Mouse (Mus musculus): ENCODE data around the gene Pvrig. TPM values are rescaled to one million over a fixed set of nuclear protein-coding genes. Genes with fewer than 3 reads are reported as not detected.
"Not testable (repeated sequence)": the region's sequence is repeated elsewhere in the genome, so short reads cannot be mapped to it uniquely, and the experiment has no call there.

Gene Pvrig
- 0.14 TPM in 1 of 2 replicates, not detected in the other for polyA plus RNA-seq (2014; fragmentation: Nextera tagmentation; extraction: Ambion mirVana)

DNA sequence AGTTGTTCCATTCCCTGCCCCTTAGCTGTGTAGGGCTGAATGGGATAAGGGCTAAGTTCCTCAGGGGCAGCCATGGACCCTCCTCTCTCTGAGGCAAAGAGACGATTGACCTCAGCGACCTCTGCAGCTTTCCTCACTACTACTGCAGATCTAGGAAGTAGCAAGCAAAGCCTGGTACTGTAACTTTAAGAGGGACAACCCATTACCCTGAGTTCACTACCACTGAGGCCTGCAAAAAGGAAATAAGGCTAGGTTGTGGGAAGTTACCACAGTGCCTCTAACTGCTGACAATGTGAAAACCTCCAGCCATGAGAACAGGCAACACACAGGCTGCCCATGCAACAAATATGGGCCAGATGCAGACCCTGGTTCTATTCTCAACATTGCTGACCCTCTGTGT is at the start of gene Pvrig:
TSS of gene Pvrig (plus strand) at position 301 of the 400 bp plus-strand sequence.
- no peak within 1 kb of the TSS for H3K4me2 ChIP-seq (replicated peaks; ENCODE audit: low read depth, low read length)
- no peak for DNase-seq (ENCODE audit: low spot score)
- H3K27ac ChIP-seq (ENCODE audit: low read depth, low read length), result no peak within 1 kb of the TSS
- H3K4me3 ChIP-seq (ENCODE audit: low read depth, low read length), result no peak within 1 kb of the TSS
- no peak within 1 kb of the TSS for H3K9ac ChIP-seq (ENCODE audit: low read depth, low read length)
- no peak for ATAC-seq (ENCODE audit: low FRiP score)
- no peaks in the 10 kb centered on the region for H3K9me3 ChIP-seq (ENCODE audit: control insufficient read depth, low read length)
- 94% methylated on average over 2 of the region's 2 CpGs for WGBS
- no peaks in the 10 kb centered on the region for H3K36me3 ChIP-seq (ENCODE audit: control insufficient read depth, insufficient read depth, low read length)
- no peaks in the 10 kb centered on the region for H3K4me1 ChIP-seq (replicated peaks; ENCODE audit: control insufficient read depth, insufficient read depth, low read length)
- no peaks in the 10 kb centered on the region for H3K27me3 ChIP-seq (ENCODE audit: control insufficient read depth, insufficient read depth, low read length)

DNA sequence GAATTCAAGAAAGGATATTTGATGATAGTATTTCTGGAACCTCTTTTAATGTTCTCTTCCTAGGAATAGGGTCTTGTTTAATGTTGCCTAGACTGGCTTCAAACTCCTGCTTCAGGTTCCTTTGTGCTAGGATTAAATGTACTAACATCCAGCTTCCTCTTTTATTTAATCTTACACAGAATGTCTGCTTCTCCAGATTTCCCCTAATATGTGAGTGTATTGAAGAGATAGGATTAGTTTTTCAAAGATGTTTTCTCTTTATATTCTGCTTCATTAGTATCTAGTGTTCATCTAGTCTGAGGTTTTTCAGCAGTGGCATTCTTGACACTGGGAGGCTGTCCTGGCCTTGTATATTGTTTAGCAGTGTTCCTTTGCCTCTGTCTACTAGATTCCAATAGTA is 47.6 kb upstream of the Pvrig start:
- no peaks in the 10 kb centered on the region for H3K36me3 ChIP-seq (ENCODE audit: control insufficient read depth, insufficient read depth, low read length)
- H3K27ac ChIP-seq (ENCODE audit: low read depth, low read length), result no peak overlapping the region
- no peak overlapping the region for H3K4me2 ChIP-seq (replicated peaks; ENCODE audit: low read depth, low read length)
- H3K9ac ChIP-seq (ENCODE audit: low read depth, low read length), result no peak overlapping the region
- no peaks in the 10 kb centered on the region for H3K4me1 ChIP-seq (replicated peaks; ENCODE audit: control insufficient read depth, insufficient read depth, low read length)
- DNase-seq (ENCODE audit: low spot score) (no peak), ATAC-seq (ENCODE audit: low FRiP score) (no peak)
- no peaks in the 10 kb centered on the region for H3K9me3 ChIP-seq (ENCODE audit: control insufficient read depth, low read length)
- no peak overlapping the region for H3K4me3 ChIP-seq (ENCODE audit: low read depth, low read length)
- H3K27me3 ChIP-seq (ENCODE audit: control insufficient read depth, insufficient read depth, low read length), result no peaks in the 10 kb centered on the region

DNA sequence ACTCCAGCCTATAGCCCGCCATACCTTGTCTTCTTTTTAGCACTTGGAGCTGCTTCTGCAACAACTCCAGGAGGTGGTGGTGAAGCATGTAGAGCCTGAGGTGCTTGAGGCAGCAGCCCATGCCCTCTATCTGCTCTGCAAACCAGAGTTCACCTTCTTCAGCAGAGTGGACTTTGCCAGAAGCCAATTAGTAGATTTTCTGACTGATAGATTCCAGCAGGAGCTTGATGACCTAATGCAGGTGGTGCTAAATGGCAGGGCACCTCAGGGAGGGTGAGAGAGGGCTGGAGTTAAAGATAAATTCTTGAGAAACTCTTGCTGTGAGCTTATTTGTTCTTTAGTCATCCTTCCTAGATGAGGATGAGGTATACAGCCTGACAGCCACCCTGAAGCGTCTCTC is 42.1 kb upstream of the Pvrig start:
- Histone ChIP-seq H3K27me3 (ENCODE audit: control insufficient read depth, insufficient read depth, low read length) (no peaks in the 10 kb centered on the region), H3K36me3 (ENCODE audit: control insufficient read depth, insufficient read depth, low read length) (no peaks in the 10 kb centered on the region), H3K4me1 (replicated peaks; ENCODE audit: control insufficient read depth, insufficient read depth, low read length) (no peaks in the 10 kb centered on the region), H3K27ac (ENCODE audit: low read depth, low read length) (no peak overlapping the region), H3K9me3 (ENCODE audit: control insufficient read depth, low read length) (no peaks in the 10 kb centered on the region), H3K4me3 (ENCODE audit: low read depth, low read length) (no peak overlapping the region), H3K4me2 (replicated peaks; ENCODE audit: low read depth, low read length) (no peak overlapping the region), H3K9ac (ENCODE audit: low read depth, low read length) (no peak overlapping the region)
- WGBS, result 98% methylated on average over 2 of the region's 2 CpGs
- no peak for ATAC-seq (ENCODE audit: low FRiP score)
- no peak for DNase-seq (ENCODE audit: low spot score)

DNA sequence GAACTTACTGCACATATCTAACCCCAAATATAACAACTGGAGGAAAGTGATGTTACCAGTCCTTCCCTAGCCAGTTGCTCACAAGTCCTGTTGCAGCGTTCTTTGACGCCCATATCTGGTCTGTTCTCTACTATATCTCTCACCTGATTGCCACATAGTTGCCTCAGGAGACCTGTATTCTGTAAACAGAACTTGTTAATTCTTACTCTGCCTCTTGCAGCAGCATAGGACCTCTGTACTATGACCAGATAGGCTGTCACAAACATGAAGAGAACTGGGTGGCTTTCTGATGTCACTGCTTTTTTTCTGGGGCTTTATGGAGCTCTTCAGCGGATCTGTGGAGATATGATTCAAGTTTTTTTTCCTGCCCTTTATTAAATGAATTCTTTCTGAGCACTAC is 29.0 kb upstream of the Pvrig start:
- Histone ChIP-seq H3K4me1 (replicated peaks; ENCODE audit: control insufficient read depth, insufficient read depth, low read length) (no peaks in the 10 kb centered on the region), H3K9ac (ENCODE audit: low read depth, low read length) (no peak overlapping the region), H3K4me3 (ENCODE audit: low read depth, low read length) (no peak overlapping the region), H3K27me3 (ENCODE audit: control insufficient read depth, insufficient read depth, low read length) (no peaks in the 10 kb centered on the region), H3K36me3 (ENCODE audit: control insufficient read depth, insufficient read depth, low read length) (no peaks in the 10 kb centered on the region), H3K27ac (ENCODE audit: low read depth, low read length) (no peak overlapping the region), H3K4me2 (replicated peaks; ENCODE audit: low read depth, low read length) (no peak overlapping the region), H3K9me3 (ENCODE audit: control insufficient read depth, low read length) (no peaks in the 10 kb centered on the region)
- DNase-seq (ENCODE audit: low spot score) (no peak), ATAC-seq (ENCODE audit: low FRiP score) (no peak)
- WGBS, result 89% methylated on average over 3 of the region's 3 CpGs

DNA sequence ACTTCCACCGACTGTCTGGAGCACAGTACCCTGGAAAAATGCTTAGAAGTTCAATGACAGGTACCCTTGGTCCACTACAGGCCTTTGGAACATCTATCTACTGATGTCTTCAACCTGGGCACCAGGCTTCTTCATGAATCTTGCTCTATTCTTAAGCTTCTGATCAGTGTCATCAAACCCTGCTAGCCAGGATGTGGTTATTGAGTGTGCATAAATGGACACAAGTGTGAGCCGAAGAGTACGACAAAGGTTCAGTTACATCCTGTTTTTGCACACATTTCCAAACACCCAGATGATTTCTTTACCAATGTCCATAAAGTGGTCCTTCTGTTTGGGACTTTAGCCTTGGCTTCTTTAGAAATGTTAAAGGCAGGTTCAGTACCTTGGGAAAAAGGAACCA is 1.5 kb downstream of the Pvrig start:
- H3K27me3 ChIP-seq (ENCODE audit: control insufficient read depth, insufficient read depth, low read length), result no peaks in the 10 kb centered on the region
- H3K27ac ChIP-seq (ENCODE audit: low read depth, low read length), result no peak overlapping the region
- ATAC-seq (ENCODE audit: low FRiP score) (no peak), DNase-seq (ENCODE audit: low spot score) (no peak)
- WGBS, result 93% methylated on average over 3 of the region's 3 CpGs
- no peak overlapping the region for H3K9ac ChIP-seq (ENCODE audit: low read depth, low read length)
- no peaks in the 10 kb centered on the region for H3K9me3 ChIP-seq (ENCODE audit: control insufficient read depth, low read length)
- H3K4me2 ChIP-seq (replicated peaks; ENCODE audit: low read depth, low read length), result no peak overlapping the region
- no peaks in the 10 kb centered on the region for H3K4me1 ChIP-seq (replicated peaks; ENCODE audit: control insufficient read depth, insufficient read depth, low read length)
- H3K4me3 ChIP-seq (ENCODE audit: low read depth, low read length), result no peak overlapping the region
- H3K36me3 ChIP-seq (ENCODE audit: control insufficient read depth, insufficient read depth, low read length), result no peaks in the 10 kb centered on the region

DNA sequence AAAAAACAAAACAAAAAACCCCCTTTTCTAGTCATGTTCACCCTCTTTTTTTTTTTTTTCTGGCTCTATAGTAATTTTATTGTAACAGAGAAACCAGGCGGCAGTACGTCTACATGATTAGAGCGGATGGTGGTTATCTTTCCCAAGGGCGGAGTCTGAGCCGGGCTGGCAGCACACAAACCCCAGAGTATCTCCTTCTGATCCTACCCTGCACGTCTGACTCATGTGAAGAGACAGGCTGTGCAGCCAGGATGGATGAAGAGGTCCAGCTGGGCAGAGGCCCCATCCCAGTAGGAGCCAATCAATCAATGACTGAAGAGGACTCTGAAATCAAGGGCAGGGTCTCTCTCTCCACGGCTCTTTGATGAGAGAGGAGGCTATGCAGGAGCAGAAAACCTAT is 21.4 kb downstream of the Pvrig start:
- H3K4me3 ChIP-seq (ENCODE audit: low read depth, low read length); H3K27ac ChIP-seq (ENCODE audit: low read depth, low read length); ATAC-seq (ENCODE audit: low FRiP score): not testable (repeated sequence)

DNA sequence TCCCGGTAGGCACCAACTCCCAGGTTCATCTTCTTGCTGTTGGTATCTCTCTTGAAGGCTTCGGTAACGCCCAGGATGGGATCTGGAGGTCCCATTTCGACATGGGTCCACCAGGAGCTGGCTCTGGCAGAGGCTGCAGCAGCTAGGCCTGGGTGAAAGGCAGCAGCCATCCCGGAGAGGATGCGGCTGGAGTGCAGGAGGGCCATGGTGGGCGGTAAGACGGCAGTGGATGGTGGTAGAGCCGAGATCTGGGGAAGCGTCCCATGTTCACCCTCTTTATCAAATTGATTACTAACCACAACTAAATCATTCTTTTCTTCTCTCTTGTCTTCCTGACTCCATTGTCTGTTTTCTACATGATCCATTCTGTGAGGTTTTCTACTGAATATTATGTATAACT is 23.6 kb downstream of the Pvrig start:
- not testable (repeated sequence) for H3K36me3 ChIP-seq (ENCODE audit: control insufficient read depth, insufficient read depth, low read length); ATAC-seq (ENCODE audit: low FRiP score); H3K27ac ChIP-seq (ENCODE audit: low read depth, low read length); H3K9ac ChIP-seq (ENCODE audit: low read depth, low read length); H3K9me3 ChIP-seq (ENCODE audit: control insufficient read depth, low read length); H3K27me3 ChIP-seq (ENCODE audit: control insufficient read depth, insufficient read depth, low read length); H3K4me3 ChIP-seq (ENCODE audit: low read depth, low read length); DNase-seq (ENCODE audit: low spot score); H3K4me1 ChIP-seq (replicated peaks; ENCODE audit: control insufficient read depth, insufficient read depth, low read length); H3K4me2 ChIP-seq (replicated peaks; ENCODE audit: low read depth, low read length)
- WGBS, result 91% methylated on average over 10 of the region's 10 CpGs

More for the DNA sequence above, 21.4 kb downstream of the Pvrig start:
- H3K4me2 ChIP-seq (replicated peaks; ENCODE audit: low read depth, low read length); DNase-seq (ENCODE audit: low spot score); H3K36me3 ChIP-seq (ENCODE audit: control insufficient read depth, insufficient read depth, low read length); H3K4me1 ChIP-seq (replicated peaks; ENCODE audit: control insufficient read depth, insufficient read depth, low read length); H3K9me3 ChIP-seq (ENCODE audit: control insufficient read depth, low read length); H3K9ac ChIP-seq (ENCODE audit: low read depth, low read length); H3K27me3 ChIP-seq (ENCODE audit: control insufficient read depth, insufficient read depth, low read length): not testable (repeated sequence)
- 78% methylated on average over 6 of the region's 7 CpGs for WGBS

Other genes starting within 250 kb of the Pvrig start
- 110 and 124 TPM in 2 replicates for gene Zscan21, start 225.1 kb upstream of the Pvrig start, polyA plus RNA-seq (2014; fragmentation: Nextera tagmentation; extraction: Ambion mirVana)
- gene Zfp113, start 186.2 kb upstream of the Pvrig start, polyA plus RNA-seq (2014; fragmentation: Nextera tagmentation; extraction: Ambion mirVana), result 28.9 and 33.4 TPM in 2 replicates
- gene Cops6, start 180.9 kb upstream of the Pvrig start, polyA plus RNA-seq (2014; fragmentation: Nextera tagmentation; extraction: Ambion mirVana), result 261 and 292 TPM in 2 replicates
- 15.8 and 19.9 TPM in 2 replicates for gene Ap4m1, start 170.0 kb upstream of the Pvrig start, polyA plus RNA-seq (2014; fragmentation: Nextera tagmentation; extraction: Ambion mirVana)
- gene Mcm7, start 169.5 kb upstream of the Pvrig start, polyA plus RNA-seq (2014; fragmentation: Nextera tagmentation; extraction: Ambion mirVana), result 220 and 253 TPM in 2 replicates
- gene Taf6, start 154.5 kb upstream of the Pvrig start, polyA plus RNA-seq (2014; fragmentation: Nextera tagmentation; extraction: Ambion mirVana), result 106 and 110 TPM in 2 replicates
- 52.4 and 56.4 TPM in 2 replicates for gene Cnpy4, start 154.5 kb upstream of the Pvrig start, polyA plus RNA-seq (2014; fragmentation: Nextera tagmentation; extraction: Ambion mirVana)
- gene Mblac1, start 147.6 kb upstream of the Pvrig start, polyA plus RNA-seq (2014; fragmentation: Nextera tagmentation; extraction: Ambion mirVana), result 8.6 and 12.0 TPM in 2 replicates
- gene Nxpe5, start 116.1 kb upstream of the Pvrig start, polyA plus RNA-seq (2014; fragmentation: Nextera tagmentation; extraction: Ambion mirVana), result not detected in 2 replicates
- 51.0 and 54.4 TPM in 2 replicates for gene Lamtor4, start 86.5 kb upstream of the Pvrig start, polyA plus RNA-seq (2014; fragmentation: Nextera tagmentation; extraction: Ambion mirVana)
- gene BC037034, start 77.9 kb upstream of the Pvrig start, polyA plus RNA-seq (2014; fragmentation: Nextera tagmentation; extraction: Ambion mirVana), result 7.0 and 7.1 TPM in 2 replicates
- gene Gal3st4, start 69.1 kb upstream of the Pvrig start, polyA plus RNA-seq (2014; fragmentation: Nextera tagmentation; extraction: Ambion mirVana), result 4.6 and 6.1 TPM in 2 replicates
- gene Gm43720, start 62.0 kb upstream of the Pvrig start, polyA plus RNA-seq (2014; fragmentation: Nextera tagmentation; extraction: Ambion mirVana), result 0.06 TPM in 2 replicates
- 20.8 and 23.9 TPM in 2 replicates for gene Gpc2, start 62.0 kb upstream of the Pvrig start, polyA plus RNA-seq (2014; fragmentation: Nextera tagmentation; extraction: Ambion mirVana)
- 3.0 and 3.5 TPM in 2 replicates for gene Stag3, start 61.7 kb upstream of the Pvrig start, polyA plus RNA-seq (2014; fragmentation: Nextera tagmentation; extraction: Ambion mirVana)
- gene Zfp157, start 99.5 kb downstream of the Pvrig start, polyA plus RNA-seq (2014; fragmentation: Nextera tagmentation; extraction: Ambion mirVana), result 54.0 and 58.2 TPM in 2 replicates
- gene 1700123K08Rik, start 222.8 kb downstream of the Pvrig start, polyA plus RNA-seq (2014; fragmentation: Nextera tagmentation; extraction: Ambion mirVana), result 0.49 TPM in 1 of 2 replicates, not detected in the other

All from hindbrain, embryonic 11.5 days (tissue).